Mouse (Mus musculus): ENCODE results near the gene Tmem179. TPM values are rescaled to one million over a fixed set of nuclear protein-coding genes. Genes with fewer than 3 reads are reported as not detected.

The Tmem179 gene
- polyA plus RNA-seq, 1 experiment from 2014 or later, result 3.1 TPM

DNA sequence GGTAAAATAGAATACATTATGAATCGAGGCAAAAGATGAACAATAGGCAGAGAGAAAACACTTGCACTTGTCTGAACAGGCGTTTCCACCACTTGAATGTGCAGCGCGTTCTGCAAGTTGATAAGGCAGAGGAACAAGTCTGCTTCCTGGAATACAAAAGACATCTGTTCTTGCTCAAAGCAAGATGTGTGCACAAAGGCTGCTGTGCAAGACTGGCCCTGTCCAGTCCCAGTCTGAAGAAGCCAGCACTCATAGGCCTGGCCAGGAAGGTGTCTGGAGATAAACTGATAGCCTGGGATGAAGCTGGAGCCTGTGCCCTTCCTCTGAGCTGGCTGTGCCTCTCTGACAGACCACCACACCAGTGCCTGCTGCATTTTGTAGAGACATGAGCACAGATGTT is 1.6 kb upstream of the Tmem179 start:
- 16% methylated on average over 4 of the region's 4 CpGs for WGBS
- H3K4me2 ChIP-seq (ENCODE audit: low read length), result no peak overlapping the region
- H3K4me1 ChIP-seq (replicated peaks; ENCODE audit: control insufficient read depth, insufficient read depth, low read length), result 0 out of 2 replicates have a peak, but pooled peaks cover 3% of the 10 kb centered on the region
- ATAC-seq (replicated peaks; ENCODE audit: low FRiP score, low TSS enrichment, low read depth) (no peak), DNase-seq (ENCODE audit: low spot score) (no peak)
- H3K9me3 ChIP-seq (ENCODE audit: control insufficient read depth, low read length), result no peaks in the 10 kb centered on the region
- H3K4me3 ChIP-seq (ENCODE audit: low read depth, low read length), result no peak overlapping the region
- no peaks in the 10 kb centered on the region for H3K27me3 ChIP-seq (replicated peaks; ENCODE audit: control insufficient read depth, insufficient read depth, low read length)
- no peak overlapping the region for H3K9ac ChIP-seq (ENCODE audit: low read length)
- H3K36me3 ChIP-seq (ENCODE audit: control insufficient read depth, insufficient read depth, low read length), result no peaks in the 10 kb centered on the region
- no peak overlapping the region for H3K27ac ChIP-seq (ENCODE audit: low read depth)

DNA sequence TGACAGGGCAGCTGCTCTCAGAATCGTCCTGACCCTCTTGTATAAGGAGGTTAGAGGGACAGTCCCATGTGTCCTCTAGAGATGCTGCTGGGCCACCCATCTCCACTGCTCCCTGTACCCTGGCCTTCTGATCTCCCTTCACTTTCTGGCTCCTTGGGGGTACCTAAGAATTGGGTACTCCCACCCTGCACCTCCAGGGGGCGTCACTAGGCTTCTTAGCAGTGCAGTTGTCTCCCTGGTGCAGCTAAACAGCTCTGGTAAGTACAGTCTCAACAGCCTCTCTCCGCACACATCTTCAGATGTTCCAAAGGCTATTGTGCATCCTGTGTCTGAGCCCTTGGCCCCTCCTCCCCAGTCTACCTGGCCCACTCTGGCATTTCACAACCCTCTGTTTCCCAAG is 1.6 kb downstream of the Tmem179 start:
- H3K36me3 ChIP-seq (ENCODE audit: control insufficient read depth, insufficient read depth, low read length), result no peaks in the 10 kb centered on the region
- H3K4me1 ChIP-seq (replicated peaks; ENCODE audit: control insufficient read depth, insufficient read depth, low read length), result 0 out of 2 replicates have a peak, but pooled peaks cover 3% of the 10 kb centered on the region
- ATAC-seq (replicated peaks; ENCODE audit: low FRiP score, low TSS enrichment, low read depth), result no peak
- 52% methylated on average over 3 of the region's 3 CpGs for WGBS
- no peak for DNase-seq (ENCODE audit: low spot score)
- no peak overlapping the region for H3K4me3 ChIP-seq (ENCODE audit: low read depth, low read length)
- H3K27ac ChIP-seq (ENCODE audit: low read depth), result no peak overlapping the region
- H3K4me2 ChIP-seq (ENCODE audit: low read length), result no peak overlapping the region
- H3K27me3 ChIP-seq (replicated peaks; ENCODE audit: control insufficient read depth, insufficient read depth, low read length), result peaks cover 21% of the 10 kb centered on the region; the same call in 1 of the 2 replicates
- H3K9ac ChIP-seq (ENCODE audit: low read length), result no peak overlapping the region
- no peaks in the 10 kb centered on the region for H3K9me3 ChIP-seq (ENCODE audit: control insufficient read depth, low read length)

DNA sequence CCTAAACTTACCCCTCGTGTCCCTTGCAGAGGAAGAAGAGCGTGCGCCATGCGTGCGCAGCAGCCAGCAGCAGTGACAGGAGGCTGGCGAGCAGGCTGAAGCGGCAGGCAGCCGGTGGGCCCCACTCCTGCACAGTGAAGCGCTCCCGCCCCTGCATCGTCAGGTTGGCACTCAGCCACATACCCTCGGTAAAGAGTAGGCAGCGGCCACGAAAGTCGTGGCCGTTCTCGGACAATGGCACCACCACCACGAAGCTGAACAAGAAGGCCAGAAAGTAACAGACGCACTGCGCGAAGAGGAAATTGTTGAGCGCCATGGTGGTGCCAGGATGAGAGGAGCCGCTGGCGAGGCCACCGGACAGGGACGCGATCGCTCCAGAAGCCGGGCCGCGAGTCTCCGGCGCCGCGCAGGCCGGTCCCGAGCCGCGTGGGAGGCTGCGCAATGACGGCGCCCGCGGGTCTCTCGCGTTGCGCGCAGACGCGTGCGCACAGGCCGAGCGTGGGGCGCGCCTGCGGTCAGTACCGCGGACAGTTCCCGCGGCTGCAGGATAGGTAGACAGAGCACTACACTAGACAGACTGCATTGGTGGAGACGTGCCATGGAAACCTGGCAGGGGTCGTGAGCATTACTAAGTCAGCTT is 5.7 kb downstream of the Tmem179 start:
- H3K27ac ChIP-seq (ENCODE audit: low read depth), result no peak overlapping the region
- DNase-seq (ENCODE audit: low spot score), result peak; percentile 85
- peaks cover 26% of the 10 kb centered on the region; the same call in 1 of the 2 replicates for H3K27me3 ChIP-seq (replicated peaks; ENCODE audit: control insufficient read depth, insufficient read depth, low read length)
- peak overlapping the region; percentile 55 for H3K4me2 ChIP-seq (ENCODE audit: low read length)
- peak; percentile 76; the same call in 1 of the 2 replicates for ATAC-seq (replicated peaks; ENCODE audit: low FRiP score, low TSS enrichment, low read depth)
- no peaks in the 10 kb centered on the region for H3K9me3 ChIP-seq (ENCODE audit: control insufficient read depth, low read length)
- H3K4me3 ChIP-seq (ENCODE audit: low read depth, low read length), result peak overlapping the region; percentile 19; the same call in 1 of the 2 replicates
- H3K4me1 ChIP-seq (replicated peaks; ENCODE audit: control insufficient read depth, insufficient read depth, low read length), result no peaks in the 10 kb centered on the region
- no peaks in the 10 kb centered on the region for H3K36me3 ChIP-seq (ENCODE audit: control insufficient read depth, insufficient read depth, low read length)
- 3% methylated on average over 62 of the region's 62 CpGs for WGBS
- H3K9ac ChIP-seq (ENCODE audit: low read length), result no peak overlapping the region

DNA sequence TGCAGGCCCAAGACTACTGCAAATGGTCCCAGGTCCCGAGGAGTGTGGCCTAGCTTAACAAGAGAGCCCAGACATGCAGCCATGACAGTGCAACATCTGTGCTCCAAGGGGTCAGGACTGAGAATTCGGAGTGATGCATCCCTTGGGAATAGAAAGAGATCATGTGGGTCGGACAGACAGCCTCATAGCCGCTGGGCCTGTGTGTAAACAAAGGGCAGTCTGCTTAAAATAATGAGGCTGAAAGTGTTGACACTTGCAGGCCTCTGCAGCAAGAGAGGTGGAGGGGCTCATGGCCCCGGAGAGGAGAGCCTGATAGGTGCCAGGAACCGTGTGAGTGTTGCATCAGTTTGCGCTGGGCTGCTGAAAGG is 6.2 kb downstream of the Tmem179 start:
- Histone ChIP-seq H3K27me3 (replicated peaks; ENCODE audit: control insufficient read depth, insufficient read depth, low read length) (peaks cover 26% of the 10 kb centered on the region; the same call in 1 of the 2 replicates), H3K36me3 (ENCODE audit: control insufficient read depth, insufficient read depth, low read length) (no peaks in the 10 kb centered on the region), H3K9me3 (ENCODE audit: control insufficient read depth, low read length) (no peaks in the 10 kb centered on the region), H3K4me1 (replicated peaks; ENCODE audit: control insufficient read depth, insufficient read depth, low read length) (no peaks in the 10 kb centered on the region), H3K27ac (ENCODE audit: low read depth) (no peak overlapping the region), H3K9ac (ENCODE audit: low read length) (no peak overlapping the region), H3K4me3 (ENCODE audit: low read depth, low read length) (peak overlapping the region; percentile 19; the same call in 1 of the 2 replicates), H3K4me2 (ENCODE audit: low read length) (peak overlapping the region; percentile 55)
- ATAC-seq (replicated peaks; ENCODE audit: low FRiP score, low TSS enrichment, low read depth), result no peak
- DNase-seq (ENCODE audit: low spot score), result no peak
- WGBS, result 19% methylated on average over 7 of the region's 7 CpGs

DNA sequence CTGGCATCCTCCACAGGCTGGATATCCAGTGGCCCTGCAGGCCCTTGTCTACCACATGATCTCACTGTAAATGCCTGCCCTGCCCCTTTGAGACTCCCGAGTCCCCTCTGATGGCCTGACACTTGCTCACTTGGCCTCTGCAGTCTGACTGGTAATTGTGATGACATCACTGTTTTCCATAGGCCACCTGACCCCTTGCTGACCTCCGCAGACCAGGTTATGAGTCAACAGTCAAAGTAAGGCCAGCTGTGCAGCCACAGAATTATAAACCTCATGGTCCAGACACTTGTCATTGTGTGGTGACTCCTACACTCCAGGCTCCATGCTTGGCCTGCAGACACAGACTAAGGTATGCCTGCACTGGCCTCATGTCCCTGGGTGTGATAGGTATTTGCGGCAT is 8.6 kb downstream of the Tmem179 start:
- no peak overlapping the region for H3K4me2 ChIP-seq (ENCODE audit: low read length)
- no peaks in the 10 kb centered on the region for H3K4me1 ChIP-seq (replicated peaks; ENCODE audit: control insufficient read depth, insufficient read depth, low read length)
- DNase-seq (ENCODE audit: low spot score) (no peak), ATAC-seq (replicated peaks; ENCODE audit: low FRiP score, low TSS enrichment, low read depth) (no peak)
- no peak overlapping the region for H3K27ac ChIP-seq (ENCODE audit: low read depth)
- no peaks in the 10 kb centered on the region for H3K36me3 ChIP-seq (ENCODE audit: control insufficient read depth, insufficient read depth, low read length)
- no peaks in the 10 kb centered on the region for H3K9me3 ChIP-seq (ENCODE audit: control insufficient read depth, low read length)
- WGBS, result 71% methylated on average over 3 of the region's 3 CpGs
- peaks cover 26% of the 10 kb centered on the region; the same call in 1 of the 2 replicates for H3K27me3 ChIP-seq (replicated peaks; ENCODE audit: control insufficient read depth, insufficient read depth, low read length)
- H3K9ac ChIP-seq (ENCODE audit: low read length), result no peak overlapping the region
- no peak overlapping the region for H3K4me3 ChIP-seq (ENCODE audit: low read depth, low read length)

DNA sequence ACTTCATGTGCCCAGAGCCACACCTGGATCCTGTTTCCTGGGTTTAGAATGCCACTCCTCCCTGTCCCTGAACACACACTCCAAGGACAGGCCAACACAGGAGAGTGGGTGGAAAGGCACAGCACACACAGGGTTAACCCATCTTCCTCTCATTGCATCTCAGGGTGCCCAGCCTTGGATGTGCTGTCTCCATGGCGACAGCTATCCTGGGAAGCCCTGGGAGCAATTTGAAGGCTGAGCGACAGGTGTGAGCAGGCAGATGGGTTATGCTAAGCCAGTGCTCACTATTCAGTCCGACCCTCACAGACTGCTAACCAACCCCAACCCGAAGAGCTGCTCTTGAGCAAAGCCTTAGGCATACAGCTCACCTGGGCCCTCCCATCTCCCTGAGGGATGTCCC is 9.3 kb downstream of the Tmem179 start:
- Histone ChIP-seq H3K27me3 (replicated peaks; ENCODE audit: control insufficient read depth, insufficient read depth, low read length) (peaks cover 23% of the 10 kb centered on the region; the same call in 1 of the 2 replicates), H3K9me3 (ENCODE audit: control insufficient read depth, low read length) (no peaks in the 10 kb centered on the region), H3K9ac (ENCODE audit: low read length) (no peak overlapping the region), H3K36me3 (ENCODE audit: control insufficient read depth, insufficient read depth, low read length) (no peaks in the 10 kb centered on the region), H3K4me2 (ENCODE audit: low read length) (no peak overlapping the region), H3K27ac (ENCODE audit: low read depth) (no peak overlapping the region), H3K4me3 (ENCODE audit: low read depth, low read length) (no peak overlapping the region), H3K4me1 (replicated peaks; ENCODE audit: control insufficient read depth, insufficient read depth, low read length) (peaks cover 1% of the 10 kb centered on the region; the same call in 1 of the 2 replicates)
- DNase-seq (ENCODE audit: low spot score), result no peak
- ATAC-seq (replicated peaks; ENCODE audit: low FRiP score, low TSS enrichment, low read depth), result no peak
- 39% methylated on average over 4 of the region's 4 CpGs for WGBS

DNA sequence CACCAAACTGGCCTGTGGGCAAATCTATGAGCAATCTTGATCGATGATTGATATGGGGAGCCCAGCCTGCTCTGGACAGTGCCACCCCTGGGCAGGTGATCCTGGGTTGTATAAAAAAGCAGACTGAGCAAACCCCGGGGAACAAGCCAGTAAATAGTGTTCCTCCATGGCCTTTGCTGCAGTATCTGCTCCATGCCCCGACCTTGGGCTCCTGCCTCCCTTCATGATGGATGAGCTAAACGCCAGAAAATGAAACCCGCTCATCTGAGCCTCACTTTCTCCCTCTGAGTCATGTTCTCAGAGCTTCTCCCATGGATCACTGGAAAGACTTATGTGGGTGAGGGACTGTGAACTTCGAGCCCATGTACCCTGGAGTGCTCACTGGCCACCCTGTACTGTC is 10.3 kb downstream of the Tmem179 start:
- no peak overlapping the region for H3K9ac ChIP-seq (ENCODE audit: low read length)
- H3K9me3 ChIP-seq (ENCODE audit: control insufficient read depth, low read length), result no peaks in the 10 kb centered on the region
- no peak overlapping the region for H3K4me2 ChIP-seq (ENCODE audit: low read length)
- H3K4me3 ChIP-seq (ENCODE audit: low read depth, low read length), result no peak overlapping the region
- H3K4me1 ChIP-seq (replicated peaks; ENCODE audit: control insufficient read depth, insufficient read depth, low read length), result peaks cover 7% of the 10 kb centered on the region; the same call in 1 of the 2 replicates
- H3K27me3 ChIP-seq (replicated peaks; ENCODE audit: control insufficient read depth, insufficient read depth, low read length), result peaks cover 17% of the 10 kb centered on the region; the same call in 1 of the 2 replicates
- 69% methylated on average over 6 of the region's 6 CpGs for WGBS
- H3K27ac ChIP-seq (ENCODE audit: low read depth), result no peak overlapping the region
- no peaks in the 10 kb centered on the region for H3K36me3 ChIP-seq (ENCODE audit: control insufficient read depth, insufficient read depth, low read length)
- ATAC-seq (replicated peaks; ENCODE audit: low FRiP score, low TSS enrichment, low read depth), result no peak
- no peak for DNase-seq (ENCODE audit: low spot score)

DNA sequence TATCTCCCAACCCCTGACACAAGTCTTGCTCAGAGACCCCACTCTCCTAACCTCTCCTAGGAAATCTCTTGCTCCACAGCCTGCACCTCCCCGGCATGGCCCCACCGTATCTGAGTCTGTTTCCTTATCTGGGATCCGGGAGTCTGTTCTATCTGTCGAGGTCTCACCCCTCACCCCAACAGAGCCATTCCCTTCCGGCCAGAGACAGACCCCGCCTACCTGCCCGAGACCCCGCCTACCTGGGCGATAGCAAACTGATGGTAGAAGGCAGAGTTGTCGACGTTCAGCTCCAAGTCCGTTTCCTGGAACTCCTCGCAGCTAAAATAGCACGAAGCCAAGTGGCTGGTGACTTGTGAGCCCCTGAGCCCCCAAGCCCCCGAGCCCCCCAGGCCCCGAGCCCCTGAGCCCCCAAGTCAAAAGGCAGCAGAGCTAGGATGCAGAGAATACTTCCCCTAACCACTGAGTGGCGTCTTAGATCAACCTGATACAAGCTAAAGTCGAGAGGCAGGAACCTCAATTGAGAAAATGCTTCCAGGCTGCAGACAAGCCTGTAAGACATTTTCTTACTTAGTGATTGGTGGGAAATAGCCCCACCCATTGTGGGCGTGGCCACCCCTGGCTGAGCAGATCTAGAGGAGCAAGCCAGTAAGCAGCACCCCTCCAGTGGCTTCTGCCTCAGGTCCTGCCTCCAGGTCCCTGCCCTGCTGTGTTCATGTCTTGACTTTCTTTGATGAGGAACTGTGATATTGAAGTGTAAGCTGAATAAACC is 13.4 kb downstream of the Tmem179 start:
- DNase-seq (ENCODE audit: low spot score) (no peak), ATAC-seq (replicated peaks; ENCODE audit: low FRiP score, low TSS enrichment, low read depth) (no peak)
- Histone ChIP-seq H3K9me3 (ENCODE audit: control insufficient read depth, low read length) (no peaks in the 10 kb centered on the region), H3K27ac (ENCODE audit: low read depth) (no peak overlapping the region), H3K27me3 (replicated peaks; ENCODE audit: control insufficient read depth, insufficient read depth, low read length) (no peaks in the 10 kb centered on the region), H3K4me2 (ENCODE audit: low read length) (no peak overlapping the region), H3K9ac (ENCODE audit: low read length) (no peak overlapping the region), H3K4me3 (ENCODE audit: low read depth, low read length) (no peak overlapping the region), H3K36me3 (ENCODE audit: control insufficient read depth, insufficient read depth, low read length) (no peaks in the 10 kb centered on the region), H3K4me1 (replicated peaks; ENCODE audit: control insufficient read depth, insufficient read depth, low read length) (peaks cover 7% of the 10 kb centered on the region; the same call in 1 of the 2 replicates)
- WGBS, result 27% methylated on average over 19 of the region's 19 CpGs
